Mouse (Mus musculus) erythroid progenitor cell, adult 5-6 weeks (primary cell): ENCODE results near the gene Rnf123. TPM values are rescaled to one million over a fixed set of nuclear protein-coding genes. Genes with fewer than 3 reads are reported as not detected.

Source experiments
- ATAC-seq: replicated peaks from 2 replicates; pipeline ENCODE4 v1.8.0; 2016; ENCODE audit warnings: moderate number of reproducible peaks, mild to moderate bottlenecking, moderate TSS enrichment, inconsistent platforms; ENCODE audit not compliant: poor library complexity, low FRiP score, severe bottlenecking
- total RNA-seq, 2 experiments: library from RNA; stranded (forward) in 1 of 2; stranded (reverse) in 1 of 2; fragments of 150-400 nt in 1 of 2; fragments of 186-747, 209-891 nt in 1 of 2; gene quantifications; 2 replicates each; pipeline versions ENCODE4 v1.2.3 to v1.2.4; 2015 to 2017; ENCODE audit warnings: low replicate concordance in 2 of 2

Rnf123 gene
- total RNA-seq (2015; ENCODE audit: low replicate concordance) (1,337 and 1,464 TPM in 2 replicates), total RNA-seq (2017; ENCODE audit: low replicate concordance) (890 and 970 TPM in 2 replicates)

DNA sequence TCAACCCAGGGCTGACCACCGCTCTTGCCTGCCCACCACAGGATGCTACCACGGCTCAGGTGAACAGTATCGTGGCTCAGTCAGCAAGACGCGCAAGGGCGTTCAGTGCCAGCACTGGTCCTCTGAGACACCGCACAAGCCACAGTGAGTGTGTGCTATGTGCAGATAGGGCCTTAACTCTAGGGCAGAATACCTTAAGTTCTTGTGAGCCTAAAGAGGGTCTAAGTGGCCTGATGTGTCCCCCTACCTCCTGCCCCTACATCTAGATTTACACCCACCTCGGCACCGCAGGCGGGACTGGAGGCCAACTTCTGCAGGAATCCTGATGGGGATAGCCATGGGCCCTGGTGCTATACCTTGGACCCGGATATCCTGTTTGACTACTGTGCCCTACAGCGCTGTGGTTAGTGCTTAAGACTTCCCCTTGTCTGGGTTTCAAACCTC is at the start of gene Rnf123:
Gene Rnf123, minus strand, starts transcription at position 359 of the 444 bp plus-strand sequence.
- ATAC-seq, result peak; percentile 38

DNA sequence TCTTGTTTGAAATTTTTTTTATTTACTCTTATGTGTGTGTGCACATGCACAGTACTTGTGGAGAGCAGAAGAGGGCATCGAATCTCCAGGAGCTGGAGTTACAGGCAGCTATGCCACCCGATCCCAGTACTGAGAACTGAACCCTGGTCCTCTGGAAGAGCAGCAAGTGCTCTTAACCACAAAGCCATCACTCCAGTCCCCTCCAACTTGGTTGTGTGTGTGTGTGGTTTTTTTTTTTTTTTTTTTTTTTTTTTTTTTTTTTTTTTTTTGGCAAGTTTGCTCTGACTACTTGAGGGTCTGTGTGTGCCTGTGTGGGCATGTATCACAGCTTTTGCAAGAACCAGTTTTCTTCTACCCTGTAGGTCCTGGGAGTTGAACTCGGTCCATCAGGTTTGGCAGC is 49.2 kb upstream of the Rnf123 start:
- no peak for ATAC-seq

DNA sequence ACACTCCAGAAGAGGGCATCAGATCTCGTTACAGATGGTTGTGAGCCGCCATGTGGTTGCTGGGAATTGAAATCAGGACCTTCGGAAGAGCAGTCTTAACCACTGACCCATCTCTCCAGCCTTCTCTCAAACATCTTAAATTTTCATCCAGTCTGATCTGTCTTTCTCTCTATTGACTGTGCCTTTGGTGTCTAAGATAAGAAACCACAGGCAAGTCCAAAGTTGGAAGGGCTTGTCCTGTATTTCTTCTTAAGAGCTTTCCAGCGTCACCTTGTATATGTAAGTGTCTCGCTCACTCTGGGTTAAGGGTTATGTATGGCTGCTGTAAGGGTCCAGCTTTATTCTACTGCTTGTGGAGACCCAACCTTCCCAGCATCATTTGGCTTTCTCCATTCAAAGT is 48.4 kb upstream of the Rnf123 start:
- no peak for ATAC-seq

DNA sequence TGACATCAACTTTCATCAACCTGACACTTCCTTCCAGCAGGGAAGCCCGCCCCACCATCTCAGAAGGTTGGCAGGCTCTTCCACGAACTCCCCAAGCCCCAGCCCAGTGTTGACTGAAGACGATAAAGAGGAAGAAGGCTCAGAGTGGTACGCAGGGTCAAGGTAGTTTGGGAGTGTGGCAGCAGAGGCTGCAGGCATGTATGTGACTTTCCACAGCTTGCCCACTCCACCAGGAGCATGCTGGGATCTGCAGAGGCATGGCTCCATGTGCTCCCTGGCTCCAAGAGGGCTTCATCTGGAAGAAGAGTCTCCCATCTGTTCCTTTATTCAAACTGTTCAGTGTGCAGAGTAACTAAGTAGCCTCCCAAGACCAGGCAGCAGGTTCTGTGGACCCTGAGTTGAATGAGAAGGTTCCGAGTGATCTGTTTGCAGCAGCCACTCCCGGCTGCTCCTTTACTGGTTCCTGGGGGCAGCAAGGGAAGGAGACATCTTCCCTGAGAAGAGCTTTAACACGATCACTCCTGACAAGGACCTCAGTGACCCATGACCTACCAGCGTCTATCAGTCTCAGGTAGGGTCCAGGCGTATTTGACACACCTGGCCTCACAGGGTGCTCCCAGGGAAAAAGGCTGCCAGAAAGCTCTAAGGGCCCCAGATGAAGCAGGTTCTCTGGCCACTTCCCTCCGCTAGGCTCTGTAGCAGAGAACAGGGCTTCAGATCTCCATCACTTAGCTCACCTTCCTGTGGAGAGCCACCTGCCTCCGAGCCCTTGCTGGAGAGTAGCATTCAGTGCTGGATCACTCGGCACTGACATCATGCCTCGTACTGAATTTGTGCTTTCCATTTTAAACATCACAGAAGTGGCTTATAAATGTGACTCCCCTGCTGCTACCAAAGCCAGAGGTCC is 46.1 kb upstream of the Rnf123 start:
- no peak for ATAC-seq

DNA sequence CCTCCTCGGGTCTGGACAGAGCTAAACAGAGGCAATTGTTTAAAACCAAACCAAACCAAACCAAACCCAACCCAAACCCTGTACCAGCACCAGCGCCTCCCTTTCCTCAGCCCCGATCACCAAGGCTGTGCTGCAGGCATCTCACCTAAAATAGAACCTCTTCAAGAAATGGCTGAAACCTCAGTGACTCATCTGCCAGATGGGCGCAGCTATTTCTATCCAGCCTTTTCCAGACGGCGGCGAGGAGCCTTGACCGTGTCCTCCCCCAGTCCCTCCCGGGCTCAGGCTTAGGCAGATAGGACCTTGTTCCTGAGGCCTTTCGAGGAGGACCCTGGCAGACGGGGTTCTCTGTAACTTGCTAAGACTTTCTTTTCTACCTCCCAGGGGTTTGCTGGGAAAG is 45.1 kb upstream of the Rnf123 start:
- ATAC-seq, result no peak

DNA sequence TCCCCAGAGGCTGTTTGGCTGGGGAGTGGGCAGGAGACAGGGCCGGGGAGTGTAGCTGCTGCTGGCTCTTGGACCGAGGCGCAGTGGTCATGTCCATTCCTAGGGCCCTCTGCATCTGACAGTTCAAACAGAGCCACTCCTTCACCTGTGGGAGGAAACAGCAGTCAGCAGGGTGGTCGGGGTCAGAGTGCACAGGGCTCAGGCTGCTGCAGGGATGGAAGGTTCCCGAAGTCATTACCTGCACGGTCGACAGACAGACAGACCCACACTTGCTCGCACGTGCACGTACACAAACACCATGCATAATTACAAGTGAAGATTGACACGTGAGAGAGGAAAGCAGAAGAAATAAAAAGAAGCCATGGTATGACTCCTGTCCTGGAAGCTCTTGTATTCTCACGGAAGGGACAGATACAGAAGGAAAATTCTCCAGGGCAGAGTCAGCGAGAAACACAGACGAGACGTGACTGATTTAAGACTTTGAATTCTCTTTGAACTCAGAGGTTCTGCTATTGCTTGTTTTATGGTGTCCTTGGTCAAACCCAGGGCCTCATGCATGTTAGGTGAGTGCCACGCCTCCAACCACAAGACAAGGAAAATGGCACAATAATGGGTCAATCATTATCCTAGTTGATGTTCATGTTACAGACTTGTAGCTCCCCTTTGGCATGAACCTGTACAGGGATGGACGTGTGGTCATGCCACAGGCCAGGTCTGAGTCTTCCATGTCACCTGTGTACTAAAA is 43.5 kb upstream of the Rnf123 start:
- ATAC-seq, result no peak

DNA sequence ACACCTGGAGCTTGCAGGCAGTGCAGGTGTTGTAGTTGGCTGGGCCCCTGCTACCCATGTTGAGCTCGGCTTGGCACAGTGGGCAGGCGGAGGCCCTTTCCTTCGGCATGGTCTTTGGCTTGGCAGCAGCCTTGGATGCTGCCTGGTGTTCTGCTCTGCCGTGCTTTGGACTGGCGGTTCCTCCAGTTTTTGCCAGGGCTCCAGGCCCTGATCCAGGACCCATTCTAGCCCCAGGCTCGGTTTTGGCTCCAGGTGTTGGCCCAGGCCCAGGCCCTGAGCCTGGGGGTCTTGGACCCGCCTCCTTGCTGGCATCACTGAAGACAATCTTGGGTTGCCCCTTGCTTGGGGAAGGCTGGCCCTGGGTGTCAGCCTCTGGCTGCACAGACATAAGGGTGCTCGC is 42.6 kb upstream of the Rnf123 start:
- ATAC-seq, result no peak

DNA sequence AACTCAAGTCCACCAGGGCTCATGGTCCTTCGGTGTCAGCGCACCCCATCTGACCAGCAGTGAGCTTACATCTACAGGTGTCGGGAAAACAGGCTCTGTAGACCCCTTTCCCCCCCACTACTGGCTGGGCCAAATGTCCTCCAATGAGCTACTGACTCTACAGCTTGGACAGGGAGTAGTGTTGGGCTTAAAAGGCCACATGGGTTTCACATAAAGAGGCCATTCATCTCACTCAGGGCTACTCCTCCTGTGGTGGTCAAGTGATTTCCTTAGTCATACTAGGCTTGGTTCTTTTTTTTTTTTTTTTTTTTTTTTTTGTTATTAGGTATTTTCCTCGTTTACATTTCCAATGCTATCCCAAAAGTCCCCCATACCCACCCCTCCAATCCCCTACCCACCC is 40.8 kb upstream of the Rnf123 start:
- ATAC-seq, result no peak

DNA sequence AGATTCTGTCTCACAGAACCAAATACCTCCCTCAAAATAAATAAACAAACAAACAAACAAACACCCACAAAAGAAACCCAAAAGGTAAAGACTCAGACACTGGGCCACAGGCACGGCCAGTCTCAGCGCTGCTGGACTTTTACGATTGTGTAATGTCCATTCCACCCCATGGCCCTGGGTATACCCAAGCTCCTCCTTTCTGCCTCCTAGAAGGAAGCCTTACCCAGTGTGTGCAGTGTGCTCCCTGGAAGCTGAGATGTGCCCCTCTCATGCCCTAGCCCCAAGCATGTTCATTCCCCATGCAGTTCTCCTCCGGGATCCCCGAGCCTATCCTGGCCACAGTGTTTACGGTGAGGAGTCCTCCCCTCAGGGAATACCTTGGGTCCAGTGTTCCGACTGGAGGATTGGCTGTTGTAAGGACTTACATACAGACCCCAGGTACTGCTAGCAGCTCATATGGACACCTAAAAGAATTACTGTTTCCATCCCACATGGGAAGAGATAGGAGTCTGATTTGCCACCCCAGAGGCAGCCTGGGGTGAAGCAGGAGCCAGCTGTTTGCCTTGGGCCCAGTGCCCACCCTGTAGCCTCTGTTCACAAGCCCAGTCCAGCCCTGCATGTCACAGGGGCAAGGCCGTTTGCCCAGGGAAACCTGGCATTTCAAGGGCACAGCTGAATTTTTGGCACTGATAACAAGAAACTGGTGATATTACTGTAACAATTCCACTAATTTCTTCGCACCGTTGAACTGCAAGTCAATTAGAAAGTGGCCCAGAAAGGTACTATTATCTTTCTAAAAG is 38.2 kb upstream of the Rnf123 start:
- no peak for ATAC-seq

DNA sequence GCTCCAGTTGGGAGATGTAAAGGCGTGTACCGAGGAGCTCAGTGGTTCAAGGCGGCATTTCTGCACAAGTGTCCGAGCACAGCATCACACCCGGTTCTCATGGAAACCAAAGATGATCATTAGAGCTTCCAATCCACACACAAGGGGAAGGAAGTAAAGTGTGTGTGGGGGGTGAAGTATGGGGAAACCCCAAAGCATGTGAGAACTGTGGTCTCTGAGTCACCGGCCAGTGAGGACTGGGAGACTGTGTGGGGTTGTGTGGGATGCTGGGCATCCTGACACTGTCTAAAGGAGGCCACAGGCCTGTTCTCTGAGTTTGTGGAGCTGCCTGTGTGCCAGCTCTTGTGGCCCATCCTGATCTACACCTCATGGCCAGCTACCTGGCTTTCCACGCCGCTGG is 37.5 kb upstream of the Rnf123 start:
- ATAC-seq, result no peak

DNA sequence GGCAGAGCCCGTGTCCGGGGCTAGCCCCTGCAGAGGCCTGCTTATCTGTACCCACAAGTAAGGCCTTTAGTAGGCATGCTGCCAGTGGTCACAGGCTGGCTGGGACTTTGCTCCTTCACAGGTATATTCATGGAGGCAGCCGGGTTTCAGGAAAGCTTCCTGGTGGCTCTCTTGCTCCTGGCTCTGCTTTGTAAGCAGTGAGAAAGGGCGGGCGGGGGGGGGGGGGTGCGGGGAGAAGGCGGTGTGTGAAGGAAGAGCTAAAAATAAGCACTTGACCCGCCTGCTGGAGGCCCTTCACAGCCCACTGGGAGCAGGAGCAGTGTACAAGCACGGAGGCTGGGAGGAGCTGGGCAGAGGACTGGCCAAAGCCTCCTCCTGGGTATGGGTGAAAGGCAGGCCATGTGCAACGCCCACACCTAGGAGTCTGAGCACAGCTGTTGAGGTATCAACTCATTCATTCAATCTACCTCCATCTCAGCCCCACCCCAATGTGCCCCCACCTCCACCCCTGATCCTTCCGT is 36.8 kb upstream of the Rnf123 start:
- no peak for ATAC-seq

DNA sequence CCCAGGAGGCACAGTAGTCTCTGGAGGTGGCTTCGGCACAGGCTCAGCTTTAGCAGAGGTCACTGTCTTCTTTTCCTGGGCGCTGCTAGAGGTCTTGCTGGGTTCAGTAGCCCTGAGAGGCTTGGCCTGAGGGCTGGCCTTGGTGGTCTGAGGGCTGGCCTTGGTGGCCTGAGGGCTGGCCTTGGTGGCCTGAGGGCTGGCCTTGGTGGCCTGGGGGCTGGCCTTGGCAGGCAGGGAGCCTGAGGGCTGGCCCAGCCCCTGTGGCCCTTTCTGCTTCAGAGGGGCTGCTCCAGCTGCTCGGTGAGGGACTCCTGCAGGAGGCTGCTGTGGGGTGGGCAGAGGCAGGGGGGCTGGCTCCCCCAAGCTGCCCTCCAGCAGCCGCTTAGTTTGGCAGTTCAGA is 34.0 kb upstream of the Rnf123 start:
- ATAC-seq, result no peak

DNA sequence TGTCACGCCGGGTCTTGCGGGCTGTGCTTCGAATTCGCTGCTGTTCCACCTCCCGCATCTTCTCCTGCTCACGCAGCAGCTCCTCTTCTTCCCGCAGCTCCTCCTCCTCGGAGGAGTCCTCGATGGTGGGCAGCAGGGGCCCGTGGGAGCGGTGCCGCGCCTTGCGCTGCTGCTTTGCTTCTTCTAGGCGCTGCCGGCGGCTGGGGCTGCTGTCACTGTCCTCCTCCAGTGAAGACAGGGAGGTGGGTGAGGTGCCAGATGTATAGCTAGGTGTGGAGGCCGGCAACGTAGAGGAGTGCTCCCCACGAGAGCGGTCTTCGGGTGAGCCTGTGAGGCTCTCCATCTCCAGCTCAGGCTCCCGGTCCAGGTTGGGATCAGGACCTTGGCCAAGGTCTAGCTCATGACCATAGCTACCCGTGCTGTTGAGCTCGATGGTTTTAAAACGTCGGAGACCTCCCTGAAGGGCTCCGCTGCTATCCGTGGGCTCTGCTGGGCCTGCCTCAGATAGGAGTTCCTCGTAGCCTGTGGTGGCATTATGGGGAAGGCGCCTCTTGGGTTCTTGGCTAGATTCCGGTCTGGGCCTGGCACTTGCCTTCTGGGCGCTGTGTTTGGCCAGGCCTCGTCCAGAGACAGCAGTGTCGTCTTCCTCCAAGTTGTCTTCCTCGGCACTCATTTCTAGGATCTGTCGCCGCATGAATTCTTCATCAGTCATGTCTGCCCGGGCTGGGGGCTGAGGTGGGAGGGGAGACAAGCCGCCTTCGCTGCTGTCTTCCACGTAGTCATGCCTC is 32.3 kb upstream of the Rnf123 start:
- no peak for ATAC-seq

DNA sequence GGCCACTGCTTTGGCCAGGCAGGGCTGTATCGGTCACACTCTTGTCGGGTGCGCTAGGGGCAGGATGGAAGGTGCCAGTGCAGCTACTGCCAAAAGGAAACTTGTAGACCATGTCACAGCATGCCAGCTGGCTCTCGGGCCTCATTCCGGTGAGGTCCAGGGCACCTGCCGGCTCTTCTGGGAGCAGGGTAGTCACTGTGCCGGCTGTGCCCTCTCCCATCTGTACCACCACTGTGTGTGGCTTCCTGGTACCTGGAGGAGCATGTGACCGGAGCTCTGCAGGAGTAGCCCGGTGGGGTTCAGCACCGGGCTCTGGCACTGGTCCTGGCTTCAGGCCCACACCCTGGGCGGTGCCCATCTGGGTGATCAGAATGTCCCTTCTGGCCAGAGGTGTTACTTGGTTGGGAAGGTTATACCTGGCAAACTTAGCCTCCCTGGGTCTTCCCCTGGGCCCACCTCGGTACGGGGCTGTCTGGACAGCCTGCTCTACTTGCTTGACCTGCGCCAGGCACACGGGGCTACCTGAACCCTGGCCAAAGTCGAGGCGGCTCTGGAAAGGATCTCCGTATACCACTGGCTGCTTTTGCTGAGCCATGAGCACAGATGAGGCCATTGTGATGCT is 29.7 kb upstream of the Rnf123 start:
- ATAC-seq, result no peak

DNA sequence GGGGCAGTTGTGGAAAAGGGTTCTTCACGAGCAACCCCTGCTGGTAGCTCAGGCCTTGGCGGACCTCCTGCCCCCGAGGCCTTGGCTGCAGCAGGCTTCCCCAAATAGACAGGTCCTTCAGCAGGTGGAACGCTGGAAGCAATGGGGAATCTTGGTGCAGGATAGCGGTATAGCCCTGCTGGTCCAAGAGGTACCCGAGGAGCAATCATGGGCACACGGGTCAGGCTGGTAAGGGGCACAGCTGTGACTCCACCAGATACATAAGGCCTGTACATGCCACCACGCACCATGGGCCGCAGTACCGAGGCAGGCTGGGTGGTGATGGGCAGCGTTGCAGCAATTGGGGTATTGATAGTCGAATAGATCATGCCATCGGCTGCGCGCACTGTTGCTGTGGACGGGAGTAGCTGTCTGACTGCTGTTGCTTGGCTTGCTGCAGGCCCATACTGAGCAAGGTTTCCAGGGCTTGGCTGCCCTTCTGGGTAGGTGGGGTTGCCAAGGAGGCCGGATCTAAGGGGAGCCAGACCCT is 28.5 kb upstream of the Rnf123 start:
- ATAC-seq, result no peak

DNA sequence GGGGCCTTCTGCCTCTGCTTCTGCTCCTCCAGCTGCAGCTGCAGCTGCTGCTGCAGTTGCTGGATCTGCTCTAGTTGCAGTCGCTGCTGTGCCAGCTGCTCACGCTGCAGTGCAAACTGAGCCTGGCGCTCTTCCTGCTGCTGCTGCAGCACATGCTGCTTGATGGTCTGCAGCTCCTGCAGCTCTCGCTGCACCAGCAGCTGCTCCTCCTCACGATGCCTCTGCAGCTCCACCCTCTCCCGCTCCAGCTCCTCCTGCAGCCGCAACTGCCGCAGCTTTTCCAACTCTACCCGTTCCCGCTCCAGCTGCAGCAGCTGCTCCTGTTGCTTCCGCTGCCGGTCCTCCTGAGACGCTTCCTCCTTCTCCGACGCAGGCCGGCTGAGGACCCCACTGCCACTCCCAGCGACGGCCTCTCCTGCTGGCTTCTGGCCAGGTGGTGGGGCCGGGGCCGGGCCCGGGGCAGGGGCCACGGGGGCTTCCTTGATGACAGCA is 28.0 kb upstream of the Rnf123 start:
- no peak for ATAC-seq

DNA sequence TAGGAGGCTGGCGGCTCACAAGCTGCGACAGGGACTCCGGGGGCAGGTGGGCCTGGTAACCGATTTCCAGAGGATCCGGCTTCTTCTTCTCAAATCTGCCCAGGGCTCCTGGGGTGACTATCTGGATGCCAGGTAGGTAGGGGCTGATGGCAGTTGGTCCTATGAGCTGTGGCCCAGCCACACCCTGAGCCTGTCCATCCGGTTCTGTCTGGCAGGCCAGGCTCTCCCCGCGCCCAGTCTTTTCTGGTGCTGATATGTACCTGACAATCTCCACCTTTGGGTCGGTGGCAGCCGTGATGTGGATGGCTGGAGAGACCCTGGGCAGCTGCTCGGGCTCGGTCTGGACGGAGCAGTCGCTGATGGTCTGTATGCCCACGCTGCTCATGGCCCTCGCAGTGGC is 27.0 kb upstream of the Rnf123 start:
- no peak for ATAC-seq

DNA sequence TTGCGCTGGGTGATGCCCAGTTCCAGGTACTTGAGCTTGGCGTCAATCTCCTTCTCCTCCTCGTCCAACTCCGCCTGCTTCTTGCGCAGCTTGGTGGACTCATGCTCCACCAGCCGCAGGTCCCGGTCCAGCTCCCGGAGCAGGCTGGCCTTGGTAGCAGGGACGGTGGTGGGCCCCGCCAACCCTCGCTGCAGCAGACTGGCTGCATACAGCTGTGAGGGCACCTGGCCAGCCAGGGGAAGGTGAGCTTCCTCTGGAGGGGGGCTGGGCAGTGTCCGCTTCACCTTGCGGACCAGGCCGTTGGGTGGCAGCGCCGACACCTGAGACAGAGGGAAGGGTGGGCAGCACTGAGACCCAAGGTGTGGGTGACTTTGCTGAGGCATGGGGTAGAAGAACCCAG is 24.7 kb upstream of the Rnf123 start:
- no peak for ATAC-seq
